Mouse (Mus musculus) E14TG2a.4 (cell line): ENCODE data around the gene 2310050C09Rik.
A peak's percentile ranks its signal among the peaks of the same experiment; 100 is the strongest.

Source experiments
- H3K27me3 ChIP-seq: 2 replicates; pipeline ENCODE4 v1.6.1; 2014; ENCODE audit warnings: low read length, control low read depth; ENCODE audit not compliant: insufficient read depth
- H3K36me3 ChIP-seq: 2 replicates; pipeline ENCODE4 v1.6.1; 2014; ENCODE audit warnings: low read length, control low read depth; ENCODE audit not compliant: insufficient read depth
- H3K4me1 ChIP-seq: replicated peaks from 2 replicates; pipeline ENCODE4 v1.6.1; 2014; ENCODE audit warnings: low read depth, low read length, control low read depth
- H3K4me3 ChIP-seq: replicated peaks from 2 replicates; pipeline ENCODE4 v1.5.1; 2014; ENCODE audit warnings: mild to moderate bottlenecking, low read length
- H3K9me3 ChIP-seq: 2 replicates; pipeline ENCODE4 v1.6.1; 2014; ENCODE audit warnings: low read length, control low read depth
- CTCF ChIP-seq: conservative IDR thresholded peaks from 2 replicates; pipeline ENCODE4 v1.5.1; 2014; ENCODE audit warnings: low read length
- NANOG ChIP-seq: IDR thresholded peaks from 2 replicates; pipeline ENCODE4 v1.6.1; 2014; ENCODE audit warnings: borderline replicate concordance, low read length, mixed read lengths
- POU5F1 ChIP-seq: IDR thresholded peaks from 2 replicates; pipeline ENCODE4 v1.6.1; 2014; ENCODE audit warnings: low read length, borderline replicate concordance

The 2310050C09Rik gene

GRCm38 (mm10) chr3:92870116-92870515 lies at the start of gene 2310050C09Rik:
Gene 2310050C09Rik (minus strand): TSS chr3:92870216.
- no peaks in the 10 kb centered on the region for H3K27me3 ChIP-seq
- TF ChIP-seq POU5F1 (no peak), NANOG (no peak), CTCF (no peak)

GRCm38 (mm10) chr3:92907571-92907970 lies 37.6 kb upstream of the 2310050C09Rik start:
- Histone ChIP-seq H3K9me3 (no peaks in the 10 kb centered on the region), H3K36me3 (no peaks in the 10 kb centered on the region), H3K4me3 (no peak overlapping the region), H3K4me1 (no peaks in the 10 kb centered on the region), H3K27me3 (no peaks in the 10 kb centered on the region)
- no peak for TF ChIP-seq POU5F1
- peak; percentile 59 for TF ChIP-seq CTCF

More at GRCm38 (mm10) chr3:92870116-92870515, at the start of gene 2310050C09Rik:
- Histone ChIP-seq H3K4me1 (no peaks in the 10 kb centered on the region), H3K4me3 (no peak within 1 kb of the TSS), H3K36me3 (no peaks in the 10 kb centered on the region), H3K9me3 (peaks cover 6% of the 10 kb centered on the region; the same call in 1 of the 2 replicates)

GRCm38 (mm10) chr3:92905182-92905581 lies 35.2 kb upstream of the 2310050C09Rik start:
- no peak overlapping the region for H3K4me3 ChIP-seq
- no peaks in the 10 kb centered on the region for H3K9me3 ChIP-seq
- no peak for TF ChIP-seq POU5F1
- no peak for TF ChIP-seq CTCF
- no peak for TF ChIP-seq NANOG
- no peaks in the 10 kb centered on the region for H3K4me1 ChIP-seq
- no peaks in the 10 kb centered on the region for H3K36me3 ChIP-seq
- H3K27me3 ChIP-seq = no peaks in the 10 kb centered on the region

- TF ChIP-seq NANOG (no peak), CTCF (no peak; the same call in 1 of the 2 replicates), POU5F1 (no peak)
- Histone ChIP-seq H3K27me3 (no peaks in the 10 kb centered on the region), H3K4me1 (no peaks in the 10 kb centered on the region), H3K9me3 (no peaks in the 10 kb centered on the region), H3K4me3 (no peak overlapping the region), H3K36me3 (no peaks in the 10 kb centered on the region)
Observed at GRCm38 (mm10) chr3:92903640-92904039, 33.6 kb upstream of the 2310050C09Rik start.

- Histone ChIP-seq H3K36me3 (no peaks in the 10 kb centered on the region), H3K9me3 (no peaks in the 10 kb centered on the region), H3K27me3 (no peaks in the 10 kb centered on the region), H3K4me3 (no peak overlapping the region), H3K4me1 (no peaks in the 10 kb centered on the region)
- TF ChIP-seq CTCF = peak; percentile 59
- TF ChIP-seq POU5F1 = no peak
Observed at GRCm38 (mm10) chr3:92902992-92903391, 33.0 kb upstream of the 2310050C09Rik start.

GRCm38 (mm10) chr3:92894489-92894888 lies 24.5 kb upstream of the 2310050C09Rik start:
- no peaks in the 10 kb centered on the region for H3K36me3 ChIP-seq
- H3K4me1 ChIP-seq = no peaks in the 10 kb centered on the region
- H3K4me3 ChIP-seq = no peak overlapping the region
- H3K27me3 ChIP-seq = no peaks in the 10 kb centered on the region
- no peaks in the 10 kb centered on the region for H3K9me3 ChIP-seq
- no peak for TF ChIP-seq CTCF
- no peak for TF ChIP-seq NANOG
- no peak for TF ChIP-seq POU5F1

GRCm38 (mm10) chr3:92894063-92894462 lies 24.0 kb upstream of the 2310050C09Rik start:
- H3K36me3 ChIP-seq = no peaks in the 10 kb centered on the region
- H3K4me1 ChIP-seq = no peaks in the 10 kb centered on the region
- TF ChIP-seq CTCF (no peak), POU5F1 (no peak), NANOG (no peak)

GRCm38 (mm10) chr3:92874180-92874579 lies 4.2 kb upstream of the 2310050C09Rik start:
- Histone ChIP-seq H3K27me3 (no peaks in the 10 kb centered on the region), H3K9me3 (peaks cover 6% of the 10 kb centered on the region; the same call in 1 of the 2 replicates)
- TF ChIP-seq POU5F1 = no peak
- no peak for TF ChIP-seq CTCF

More at GRCm38 (mm10) chr3:92894063-92894462, 24.0 kb upstream of the 2310050C09Rik start:
- H3K27me3 ChIP-seq = no peaks in the 10 kb centered on the region
- no peak overlapping the region for H3K4me3 ChIP-seq
- H3K9me3 ChIP-seq = no peaks in the 10 kb centered on the region

GRCm38 (mm10) chr3:92851186-92851585 lies 18.8 kb downstream of the 2310050C09Rik start, which contains the start of gene Lce1l:
Gene Lce1l (minus strand): TSS chr3:92851286.
- Histone ChIP-seq H3K36me3 (no peaks in the 10 kb centered on the region), H3K4me3 (no peak within 1 kb of the TSS), H3K4me1 (no peaks in the 10 kb centered on the region), H3K9me3 (no peaks in the 10 kb centered on the region), H3K27me3 (no peaks in the 10 kb centered on the region)
- TF ChIP-seq CTCF (no peak), NANOG (no peak), POU5F1 (no peak)

More at GRCm38 (mm10) chr3:92874180-92874579, 4.2 kb upstream of the 2310050C09Rik start:
- Histone ChIP-seq H3K36me3 (no peaks in the 10 kb centered on the region), H3K4me3 (no peak overlapping the region), H3K4me1 (no peaks in the 10 kb centered on the region)
